Mouse (Mus musculus): ENCODE measurements around the gene Ube2a. TPM values are rescaled to one million over a fixed set of nuclear protein-coding genes. Genes with fewer than 3 reads are reported as not detected.

Ube2a gene
- 137 TPM for polyA plus RNA-seq (2017; shearing (Covaris generic))

GRCm38 (mm10) chrX:36873765-36874164 lies at the start of gene Ube2a, which contains the start of gene C330007P06Rik:
Gene Ube2a (plus strand): TSS chrX:36873900.
Gene C330007P06Rik (minus strand): TSS chrX:36874111.

GRCm38 (mm10) chrX:36902321-36903114 lies 28.8 kb downstream of the Ube2a start, which contains the start of gene Nkrf:
Gene Nkrf (minus strand): TSS chrX:36902899.

Other genes starting within 250 kb of the Ube2a start
- gene Akap17b, start 228.5 kb upstream of the Ube2a start, polyA plus RNA-seq (2017; shearing (Covaris generic)), result 1.2 TPM
- gene Slc25a43, start 130.2 kb upstream of the Ube2a start, polyA plus RNA-seq (2017; shearing (Covaris generic)), result 0.69 TPM
- 566 TPM for gene Slc25a5, start 78.2 kb upstream of the Ube2a start, polyA plus RNA-seq (2017; shearing (Covaris generic))
- gene C330007P06Rik, start 211 bp downstream of the Ube2a start, polyA plus RNA-seq (2017; shearing (Covaris generic)), result 29.3 TPM
- gene Nkrf, start 29.0 kb downstream of the Ube2a start, polyA plus RNA-seq (2017; shearing (Covaris generic)), result 1.4 TPM
- gene Sept6, start 117.9 kb downstream of the Ube2a start, polyA plus RNA-seq (2017; shearing (Covaris generic)), result 116 TPM
- gene Sowahd, start 174.9 kb downstream of the Ube2a start, polyA plus RNA-seq (2017; shearing (Covaris generic)), result not detected
- gene Rpl39, start 211.5 kb downstream of the Ube2a start, polyA plus RNA-seq (2017; shearing (Covaris generic)), result 409 TPM
- gene Upf3b, start 236.4 kb downstream of the Ube2a start, polyA plus RNA-seq (2017; shearing (Covaris generic)), result 9.1 TPM

Measured in effector memory CD4-positive, alpha-beta T cell, adult 7 months (primary cell).